Mouse (Mus musculus) MEL (cell line): ENCODE measurements around the gene Utp11. TPM values are rescaled to one million over a fixed set of nuclear protein-coding genes. Genes with fewer than 3 reads are reported as not detected.

Experiments used
- DNase-seq: peaks from one replicate; pipeline ENCODE4 v3.0.0; 2011; ENCODE audit warnings: low read depth, low spot score
- H3K27ac ChIP-seq: 2 replicates; pipeline ENCODE4 v1.5.1; 2012; ENCODE audit warnings: low read depth, mild to moderate bottlenecking, control low read depth, low read length, moderate library complexity; ENCODE audit not compliant: control insufficient read depth
- H3K27me3 ChIP-seq, 2 experiments: fragments of 150-350 bp in 1 of 2; sonication (generic) in 1 of 2; 2 replicates each; pipeline ENCODE4 v1.6.1; 2012; ENCODE audit warnings: low read length in 2 of 2, mild to moderate bottlenecking in 2 of 2, improper control_type of control experiment in 1 of 2, moderate library complexity in 1 of 2; ENCODE audit not compliant: insufficient read depth in 2 of 2, control insufficient read depth in 1 of 2
- H3K36me3 ChIP-seq, 2 experiments: 2 replicates each; pipeline ENCODE4 v1.6.1; 2012 to 2014; ENCODE audit warnings: low read length in 2 of 2, improper control_type of control experiment in 1 of 2, inconsistent platforms in 1 of 2, mild to moderate bottlenecking in 1 of 2; ENCODE audit not compliant: insufficient read depth in 2 of 2, control insufficient read depth in 1 of 2
- H3K4me1 ChIP-seq, 2 experiments: fragments of 150-350 bp in 1 of 2; sonication (generic) in 1 of 2; 2 replicates each; pipeline ENCODE4 v1.6.1; 2012; ENCODE audit warnings: low read length in 2 of 2, improper control_type of control experiment in 1 of 2, mild to moderate bottlenecking in 1 of 2; ENCODE audit not compliant: insufficient read depth in 2 of 2, control insufficient read depth in 1 of 2
- H3K4me3 ChIP-seq, 2 experiments: fragments of 150-350 bp in 1 of 2; sonication (generic) in 1 of 2; 2 replicates each; pipeline ENCODE4 v1.5.1; 2012; ENCODE audit warnings: low read depth in 2 of 2, low read length in 2 of 2, mild to moderate bottlenecking in 2 of 2, moderate library complexity in 2 of 2, control low read depth in 1 of 2, improper control_type of control experiment in 1 of 2; ENCODE audit not compliant: control insufficient read depth in 1 of 2, insufficient read depth in 1 of 2
- H3K79me2 ChIP-seq: 2 replicates; pipeline ENCODE4 v1.6.1; 2012; ENCODE audit warnings: mild to moderate bottlenecking, low read length, moderate library complexity; ENCODE audit not compliant: control insufficient read depth, poor library complexity, insufficient read depth
- H3K9ac ChIP-seq: 2 replicates; pipeline ENCODE4 v1.6.1; 2012; ENCODE audit warnings: low read depth, mild to moderate bottlenecking, control low read depth, low read length, moderate library complexity; ENCODE audit not compliant: control insufficient read depth, poor library complexity, severe bottlenecking
- H3K9me3 ChIP-seq: fragments of 150-350 bp; sonication (generic); replicated peaks from 2 replicates; pipeline ENCODE4 v1.6.1; 2012; ENCODE audit warnings: mild to moderate bottlenecking, low read length, improper control_type of control experiment, moderate library complexity; ENCODE audit not compliant: insufficient read depth
- CTCF ChIP-seq, 3 experiments: IDR thresholded peaks in 2 of 3; conservative IDR thresholded peaks in 1 of 3; 2 replicates each; pipeline ENCODE4 v1.5.1; 2011 to 2012; ENCODE audit warnings: low read length in 3 of 3, low read depth in 2 of 3, mild to moderate bottlenecking in 2 of 3, improper control_type of control experiment in 1 of 3, inconsistent platforms in 1 of 3, mixed read lengths in 1 of 3, moderate library complexity in 1 of 3; ENCODE audit not compliant: control insufficient read depth in 1 of 3, insufficient read depth in 1 of 3, poor library complexity in 1 of 3, severe bottlenecking in 1 of 3
- E2F4 ChIP-seq: IDR thresholded peaks from 2 replicates; pipeline ENCODE4 v1.6.1; 2011; ENCODE audit warnings: low read depth, low read length, improper control_type of control experiment, borderline replicate concordance
- ELF1 ChIP-seq: IDR thresholded peaks from 2 replicates; pipeline ENCODE4 v1.6.1; 2014; ENCODE audit warnings: low read depth, mild to moderate bottlenecking, inconsistent platforms, low read length, improper control_type of control experiment, moderate library complexity
- GABPA ChIP-seq: IDR thresholded peaks from 2 replicates; pipeline ENCODE4 v1.6.1; 2012; ENCODE audit warnings: low read depth, mild to moderate bottlenecking, inconsistent platforms, low read length, improper control_type of control experiment, moderate library complexity
- HCFC1 ChIP-seq: IDR thresholded peaks from 2 replicates; pipeline ENCODE4 v1.6.1; 2012; ENCODE audit warnings: low read depth, mild to moderate bottlenecking, inconsistent platforms, low read length, improper control_type of control experiment, moderate library complexity
- KAT2A ChIP-seq: conservative IDR thresholded peaks from 2 replicates; pipeline ENCODE4 v1.6.1; 2012; ENCODE audit warnings: low read depth, low read length, improper control_type of control experiment, inconsistent platforms
- MAZ ChIP-seq: IDR thresholded peaks from 2 replicates; pipeline ENCODE4 v1.6.1; 2012; ENCODE audit warnings: low read depth, mild to moderate bottlenecking, inconsistent platforms, low read length, improper control_type of control experiment
- NELFE ChIP-seq: IDR thresholded peaks from 2 replicates; pipeline ENCODE4 v1.6.1; 2011; ENCODE audit warnings: low read depth, low read length, improper control_type of control experiment
- POLR2AphosphoS2 ChIP-seq: IDR thresholded peaks from 2 replicates; pipeline ENCODE4 v1.6.1; 2011; ENCODE audit warnings: low read length, improper control_type of control experiment
- RAD21 ChIP-seq: IDR thresholded peaks from 2 replicates; pipeline ENCODE4 v1.6.1; 2011; ENCODE audit warnings: mild to moderate bottlenecking, low read depth, low read length, improper control_type of control experiment
- SMC3 ChIP-seq: IDR thresholded peaks from 2 replicates; pipeline ENCODE4 v1.6.1; 2011; ENCODE audit warnings: low read depth, low read length, improper control_type of control experiment
- TCF12 ChIP-seq: IDR thresholded peaks from 2 replicates; pipeline ENCODE4 v1.6.1; 2014; ENCODE audit warnings: low read depth, mild to moderate bottlenecking, inconsistent platforms, low read length, improper control_type of control experiment, moderate library complexity
- ZC3H11A ChIP-seq: IDR thresholded peaks from 2 replicates; pipeline ENCODE4 v1.6.1; 2012; ENCODE audit warnings: low read depth, mild to moderate bottlenecking, inconsistent platforms, low read length, improper control_type of control experiment
- ZNF384 ChIP-seq: IDR thresholded peaks from 2 replicates; pipeline ENCODE4 v1.6.1; 2012; ENCODE audit warnings: low read depth, mild to moderate bottlenecking, inconsistent platforms, low read length, improper control_type of control experiment
- polyA plus RNA-seq, 2 experiments: library from polyadenylated mRNA; stranded (reverse) in 1 of 2; unstranded in 1 of 2; fragments of >175 nt in 1 of 2; fragments of >200 nt in 1 of 2; gene quantifications; 2 replicates each; pipeline versions ENCODE4 v1.2.1 to v1.2.4; 2012; ENCODE audit warnings: low replicate concordance in 2 of 2, low read depth in 1 of 2; ENCODE audit not compliant: insufficient read length in 2 of 2, insufficient read depth in 1 of 2, missing spikeins in 1 of 2
- total RNA-seq: library from RNA; depleted of rRNA; stranded (reverse); fragments of 300-350 nt; gene quantifications from 2 replicates; pipeline ENCODE4 v1.2.3, GENCODE M21; 2012

Utp11 gene
- total and polyA plus RNA-seq, 3 experiments = 68.3 to 86.9 TPM; not detected in 1

GRCm38 (mm10) chr4:124682270-124682669 lies 11.1 kb downstream of the Utp11 start:
- TF ChIP-seq ZC3H11A = peak; percentile 31; the same call in 1 of the 2 replicates
- no peak for TF ChIP-seq HCFC1
- TF ChIP-seq RAD21 = peak; percentile 46
- no peak for TF ChIP-seq E2F4
- TF ChIP-seq CTCF (IDR thresholded peaks at IDR 0.05 in 2 of 3, conservative IDR thresholded peaks at IDR 0.05 in 1 of 3; ENCODE audit: control insufficient read depth in 1 of 3, insufficient read depth in 1 of 3, low read depth in 2 of 3, low read length in 3 of 3, poor library complexity in 1 of 3, severe bottlenecking in 1 of 3) = peak in 1 of 3 experiments; percentile 49; a peak in 2 of 6 replicates
- TF ChIP-seq SMC3 = peak; percentile 52
- no peak for TF ChIP-seq GABPA
- Histone ChIP-seq H3K36me3 (peaks cover 2 to 31% of the 10 kb centered on the region in 2 experiments; a peak in 3 of 4 replicates), H3K9ac (no peak overlapping the region), H3K4me1 (no peaks in the 10 kb centered on the region), H3K4me3 (no peak overlapping the region), H3K27ac (no peak overlapping the region), H3K27me3 (no peaks in the 10 kb centered on the region), H3K79me2 (peaks cover 2% of the 10 kb centered on the region), H3K9me3 (no peaks in the 10 kb centered on the region)
- DNase-seq = no peak

GRCm38 (mm10) chr4:124675958-124676357 lies 17.4 kb downstream of the Utp11 start:
- Histone ChIP-seq H3K36me3 (no peaks in the 10 kb centered on the region), H3K4me3 (no peak overlapping the region), H3K4me1 (no peaks in the 10 kb centered on the region), H3K27me3 (no peaks in the 10 kb centered on the region), H3K9ac (no peak overlapping the region), H3K79me2 (no peaks in the 10 kb centered on the region), H3K27ac (no peak overlapping the region), H3K9me3 (no peaks in the 10 kb centered on the region)
- TF ChIP-seq KAT2A (no peak), POLR2AphosphoS2 (peak; percentile 52; the same call in 1 of the 2 replicates), NELFE (no peak), MAZ (no peak)
- no peak for DNase-seq

DNA sequence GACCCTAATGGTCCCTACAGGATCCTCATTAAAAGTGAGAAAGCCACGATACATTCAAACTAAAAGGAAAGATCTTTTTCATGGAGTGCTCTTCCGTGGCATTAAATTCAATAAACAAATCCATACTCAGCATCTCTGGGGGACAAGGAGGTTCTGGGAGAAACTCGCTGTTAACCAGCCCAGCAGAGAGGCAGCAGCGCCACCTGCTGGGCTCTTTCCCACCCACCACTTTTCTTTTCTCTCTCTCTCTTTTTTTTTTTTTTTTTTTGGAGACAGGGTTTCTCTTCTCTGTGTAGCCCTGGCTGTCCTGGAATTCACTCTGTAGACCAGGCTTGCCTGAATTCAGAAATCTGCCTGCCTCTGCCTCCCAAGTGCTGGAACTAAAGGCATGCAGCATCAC lies 18.4 kb downstream of the Utp11 start:
- H3K9ac ChIP-seq = no peak overlapping the region
- H3K4me3 ChIP-seq = no peak overlapping the region
- no peak overlapping the region for H3K27ac ChIP-seq
- H3K4me1 ChIP-seq = no peaks in the 10 kb centered on the region
- H3K79me2 ChIP-seq = no peaks in the 10 kb centered on the region
- H3K27me3 ChIP-seq = no peaks in the 10 kb centered on the region
- no peaks in the 10 kb centered on the region for H3K36me3 ChIP-seq
- TF ChIP-seq ELF1 (no peak), ZC3H11A (peak; percentile 77), NELFE (no peak), TCF12 (no peak), ZNF384 (peak; percentile 98), RAD21 (peak; percentile 90), SMC3 (peak; percentile 83), CTCF (IDR thresholded peaks at IDR 0.05 in 2 of 3, conservative IDR thresholded peaks at IDR 0.05 in 1 of 3; ENCODE audit: control insufficient read depth in 1 of 3, insufficient read depth in 1 of 3, low read depth in 2 of 3, low read length in 3 of 3, poor library complexity in 1 of 3, severe bottlenecking in 1 of 3) (peak; percentile 68 to 91 (median 82))
- TF ChIP-seq, all 39 proteins: peak for 5
- peak; percentile 70 for DNase-seq
- H3K9me3 ChIP-seq = no peaks in the 10 kb centered on the region
